Mouse (Mus musculus): Measurements from ENCODE around the gene Tst.

GRCm38 (mm10) chr15:78443857-78444256 lies 38.1 kb upstream of the Tst start:
- TF ChIP-seq GATA1 (IDR thresholded peaks at IDR 0.05; ENCODE audit: low read length) (no peak), TAL1 (IDR thresholded peaks at IDR 0.05; ENCODE audit: low read length) (no peak)

Data from erythroblast, embryonic 14.5 days (primary cell).